Mouse (Mus musculus): Measurements from ENCODE around the gene Ankrd17. TPM values are rescaled to one million over a fixed set of nuclear protein-coding genes. Genes with fewer than 3 reads are reported as not detected.

Gene Ankrd17
- polyA plus RNA-seq (2012; fragmentation: generic; extraction: Trizol), result 14.7 TPM

DNA sequence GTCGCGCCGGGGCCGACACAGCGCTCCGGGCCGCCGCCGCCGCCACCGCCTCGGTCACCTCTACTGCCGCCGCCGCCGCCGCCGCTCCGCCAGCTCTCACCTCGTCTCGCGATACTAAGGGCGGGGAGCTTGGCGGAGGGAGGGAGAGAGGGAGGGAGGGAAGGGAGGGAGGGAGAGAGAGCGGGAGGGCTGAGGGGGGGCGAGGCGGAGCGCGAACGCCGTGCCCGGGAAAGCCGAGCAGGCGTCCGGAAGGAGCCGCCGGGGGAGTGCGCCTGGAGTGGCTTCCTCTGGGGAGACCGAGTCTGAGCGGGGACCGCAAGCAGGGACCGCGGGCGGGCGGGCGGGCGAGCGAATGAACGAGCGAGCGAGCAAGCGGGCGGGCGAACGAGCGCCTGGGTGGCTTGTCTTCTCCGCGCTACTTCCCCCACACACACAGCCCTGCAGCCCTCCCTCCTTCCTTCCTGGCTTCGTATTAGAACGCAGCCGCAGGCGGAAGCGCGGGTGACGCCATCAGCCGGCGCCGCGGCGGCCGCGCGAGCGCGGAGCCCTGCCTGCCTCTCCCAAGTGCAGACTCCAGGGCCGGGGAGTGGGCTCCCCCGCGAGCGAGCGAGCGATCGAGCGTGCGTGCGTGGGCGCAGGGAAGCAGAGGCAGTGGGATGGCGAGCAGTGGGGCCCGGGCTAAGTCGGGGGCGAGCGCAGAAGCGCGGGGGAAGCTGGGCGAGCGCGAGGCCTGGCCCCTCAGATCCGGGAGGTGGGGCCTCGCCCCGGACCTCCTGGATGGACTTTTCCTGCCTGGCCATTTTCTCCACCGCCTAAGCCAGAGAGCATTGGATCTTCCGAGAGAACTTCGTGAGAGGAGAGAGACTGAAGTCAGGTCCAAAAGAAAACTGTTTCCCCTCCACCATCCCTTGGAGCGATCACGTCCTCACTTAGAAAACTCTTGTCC lies at the start of gene Ankrd17:
TSS of gene Ankrd17 (minus strand) at position 457 of the 946 bp plus-strand sequence.
- Histone ChIP-seq H3ac (ENCODE audit: control insufficient read depth, insufficient read length) (peak within 1 kb of the TSS; percentile 98), H3K79me2 (ENCODE audit: control insufficient read depth, insufficient read depth) (peaks cover 54% of the 10 kb centered on the region), H3K36me3 (ENCODE audit: control insufficient read depth, insufficient read depth) (no peaks in the 10 kb centered on the region), H3K4me2 (ENCODE audit: low read depth) (peak within 1 kb of the TSS; percentile 81), H3K4me3 (peak within 1 kb of the TSS; percentile 99), H3K27me3 (ENCODE audit: control insufficient read depth, insufficient read depth, insufficient read length) (no peaks in the 10 kb centered on the region)
- TF ChIP-seq TCF3 (IDR thresholded peaks at IDR 0.05; ENCODE audit: insufficient read length, low read depth) (peak; percentile 22), REST (IDR thresholded peaks at IDR 0.05; ENCODE audit: insufficient read depth, insufficient read length) (no peak), POLR2A (IDR thresholded peaks at IDR 0.05; ENCODE audit: insufficient read length, low read depth) (peak; percentile 87), MYOG (IDR thresholded peaks at IDR 0.05; ENCODE audit: control insufficient read depth in 1 of 3, insufficient read depth in 1 of 3, insufficient read length in 2 of 3, low read depth in 2 of 3) (no peak), POLR2AphosphoS2 (IDR thresholded peaks at IDR 0.05; ENCODE audit: insufficient read length, low read depth) (peak; percentile 59)

GRCm38 (mm10) chr5:90414925-90415295 lies 48.5 kb upstream of the Ankrd17 start:
- no peaks in the 10 kb centered on the region for H3K36me3 ChIP-seq (ENCODE audit: control insufficient read depth, insufficient read depth)
- peaks cover 13% of the 10 kb centered on the region for H3K27me3 ChIP-seq (ENCODE audit: control insufficient read depth, insufficient read depth, insufficient read length)
- H3K4me2 ChIP-seq (ENCODE audit: low read depth), result no peak overlapping the region
- no peak overlapping the region for H3ac ChIP-seq (ENCODE audit: control insufficient read depth, insufficient read length)
- TF ChIP-seq TCF12 (IDR thresholded peaks at IDR 0.05; ENCODE audit: insufficient read depth, poor library complexity, severe bottlenecking) (no peak), POLR2AphosphoS2 (IDR thresholded peaks at IDR 0.05; ENCODE audit: insufficient read length, low read depth) (no peak), SRF (IDR thresholded peaks at IDR 0.05; ENCODE audit: control insufficient read depth, insufficient read length, low read depth) (no peak), MYOG (IDR thresholded peaks at IDR 0.05; ENCODE audit: control insufficient read depth in 1 of 3, insufficient read depth in 1 of 3, insufficient read length in 2 of 3, low read depth in 2 of 3) (no peak), USF1 (IDR thresholded peaks at IDR 0.05; ENCODE audit: low read depth) (no peak), CEBPB (IDR thresholded peaks at IDR 0.05; ENCODE audit: insufficient read depth, poor library complexity, severe bottlenecking) (no peak), E2F4 (IDR thresholded peaks at IDR 0.05; ENCODE audit: insufficient read depth) (no peak), REST (IDR thresholded peaks at IDR 0.05; ENCODE audit: insufficient read depth, insufficient read length) (no peak), POLR2A (IDR thresholded peaks at IDR 0.05; ENCODE audit: insufficient read length, low read depth) (no peak), MAX (IDR thresholded peaks at IDR 0.05; ENCODE audit: low read depth) (no peak), TCF3 (IDR thresholded peaks at IDR 0.05; ENCODE audit: insufficient read length, low read depth) (no peak), MYOD1 (IDR thresholded peaks at IDR 0.05; ENCODE audit: control insufficient read depth in 1 of 3, insufficient read length in 2 of 3, low read depth in 2 of 3) (no peak)
- H3K4me3 ChIP-seq, result no peak overlapping the region
- no peaks in the 10 kb centered on the region for H3K79me2 ChIP-seq (ENCODE audit: control insufficient read depth, insufficient read depth)

DNA sequence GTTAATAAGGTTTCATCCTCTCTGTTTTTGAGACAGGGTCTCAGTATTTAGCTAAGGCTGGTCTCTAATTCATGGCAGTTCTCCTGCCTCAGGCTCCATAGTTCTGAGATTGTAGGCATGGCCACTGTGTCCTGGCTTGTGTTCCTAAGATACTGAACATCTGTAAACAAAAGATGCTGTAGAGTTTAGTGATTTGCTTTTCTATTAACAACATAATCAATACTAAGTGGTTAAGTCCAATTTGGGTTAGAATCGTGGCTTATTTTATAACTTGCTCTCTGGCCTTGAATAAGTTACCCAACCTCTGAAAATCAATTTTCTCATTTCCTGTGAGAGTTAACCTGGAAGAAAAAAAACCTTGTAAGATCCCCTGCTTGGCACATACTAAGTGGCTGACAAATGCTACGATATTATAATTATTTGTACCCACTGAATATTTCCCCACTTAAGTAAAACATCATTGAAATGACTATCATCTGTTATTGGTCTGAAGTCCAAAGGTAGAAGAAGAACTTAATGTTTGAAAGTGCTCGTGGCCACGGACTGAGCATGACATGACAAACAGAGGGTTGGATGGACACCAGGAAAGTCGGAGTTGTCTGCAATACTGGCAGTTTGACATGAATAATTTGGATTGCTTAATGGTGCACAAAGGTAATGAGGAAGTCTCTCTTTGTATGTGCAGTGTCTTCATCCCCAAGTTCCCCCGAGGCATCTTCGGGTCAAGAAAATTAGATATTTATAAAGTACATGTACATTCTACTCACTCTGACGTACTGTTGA lies 48.0 kb upstream of the Ankrd17 start:
- Histone ChIP-seq H3K4me2 (ENCODE audit: low read depth) (no peak overlapping the region), H3K27me3 (ENCODE audit: control insufficient read depth, insufficient read depth, insufficient read length) (peaks cover 13% of the 10 kb centered on the region), H3K36me3 (ENCODE audit: control insufficient read depth, insufficient read depth) (no peaks in the 10 kb centered on the region), H3K4me3 (no peak overlapping the region), H3ac (ENCODE audit: control insufficient read depth, insufficient read length) (no peak overlapping the region), H3K79me2 (ENCODE audit: control insufficient read depth, insufficient read depth) (no peaks in the 10 kb centered on the region)
- TF ChIP-seq E2F4 (IDR thresholded peaks at IDR 0.05; ENCODE audit: insufficient read depth), result no peak

DNA sequence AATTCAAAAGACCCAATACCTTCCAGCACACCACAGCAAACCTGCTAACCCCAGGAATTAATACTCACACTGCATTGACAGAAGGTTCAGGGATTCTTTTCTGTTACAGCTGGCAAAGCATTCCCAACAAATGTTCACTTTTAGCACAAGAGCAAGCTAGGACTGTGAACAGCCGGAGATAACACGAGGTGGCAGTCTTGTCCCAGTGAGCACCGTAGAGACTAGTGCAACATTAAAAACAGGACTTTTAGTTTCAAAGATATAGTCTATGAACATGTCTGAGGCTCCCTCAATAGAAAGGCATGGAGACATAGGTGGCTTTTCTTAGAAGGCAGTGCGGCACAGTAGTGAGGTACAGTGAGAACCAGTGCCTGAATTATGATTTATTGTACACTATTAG lies 38.8 kb upstream of the Ankrd17 start:
- H3ac ChIP-seq (ENCODE audit: control insufficient read depth, insufficient read length), result no peak overlapping the region
- no peak overlapping the region for H3K4me2 ChIP-seq (ENCODE audit: low read depth)
- no peaks in the 10 kb centered on the region for H3K79me2 ChIP-seq (ENCODE audit: control insufficient read depth, insufficient read depth)
- H3K27me3 ChIP-seq (ENCODE audit: control insufficient read depth, insufficient read depth, insufficient read length), result no peaks in the 10 kb centered on the region
- H3K4me3 ChIP-seq, result no peak overlapping the region
- H3K36me3 ChIP-seq (ENCODE audit: control insufficient read depth, insufficient read depth), result no peaks in the 10 kb centered on the region
- TF ChIP-seq TCF3 (IDR thresholded peaks at IDR 0.05; ENCODE audit: insufficient read length, low read depth) (no peak), CEBPB (IDR thresholded peaks at IDR 0.05; ENCODE audit: insufficient read depth, poor library complexity, severe bottlenecking) (no peak)

- H3K79me2 ChIP-seq (ENCODE audit: control insufficient read depth, insufficient read depth), result no peaks in the 10 kb centered on the region
- H3K4me3 ChIP-seq, result no peak overlapping the region
- no peak overlapping the region for H3K4me2 ChIP-seq (ENCODE audit: low read depth)
- no peak overlapping the region for H3ac ChIP-seq (ENCODE audit: control insufficient read depth, insufficient read length)
- peaks cover 4% of the 10 kb centered on the region for H3K27me3 ChIP-seq (ENCODE audit: control insufficient read depth, insufficient read depth, insufficient read length)
- TF ChIP-seq TCF3 (IDR thresholded peaks at IDR 0.05; ENCODE audit: insufficient read length, low read depth), result no peak
- TF ChIP-seq E2F4 (IDR thresholded peaks at IDR 0.05; ENCODE audit: insufficient read depth), result no peak
- TF ChIP-seq SRF (IDR thresholded peaks at IDR 0.05; ENCODE audit: control insufficient read depth, insufficient read length, low read depth), result no peak
- TF ChIP-seq MAX (IDR thresholded peaks at IDR 0.05; ENCODE audit: low read depth), result no peak
- TF ChIP-seq TCF12 (IDR thresholded peaks at IDR 0.05; ENCODE audit: insufficient read depth, poor library complexity, severe bottlenecking), result no peak
- TF ChIP-seq USF1 (IDR thresholded peaks at IDR 0.05; ENCODE audit: low read depth), result no peak
- no peak for TF ChIP-seq MYOG (IDR thresholded peaks at IDR 0.05; ENCODE audit: control insufficient read depth in 1 of 3, insufficient read depth in 1 of 3, insufficient read length in 2 of 3, low read depth in 2 of 3)
- TF ChIP-seq REST (IDR thresholded peaks at IDR 0.05; ENCODE audit: insufficient read depth, insufficient read length), result no peak
- TF ChIP-seq POLR2A (IDR thresholded peaks at IDR 0.05; ENCODE audit: insufficient read length, low read depth), result no peak
- no peak for TF ChIP-seq CEBPB (IDR thresholded peaks at IDR 0.05; ENCODE audit: insufficient read depth, poor library complexity, severe bottlenecking)
- TF ChIP-seq POLR2AphosphoS2 (IDR thresholded peaks at IDR 0.05; ENCODE audit: insufficient read length, low read depth), result no peak
- no peak for TF ChIP-seq MYOD1 (IDR thresholded peaks at IDR 0.05; ENCODE audit: control insufficient read depth in 1 of 3, insufficient read length in 2 of 3, low read depth in 2 of 3)
- H3K36me3 ChIP-seq (ENCODE audit: control insufficient read depth, insufficient read depth), result no peaks in the 10 kb centered on the region
Measured at GRCm38 (mm10) chr5:90396817-90397216, 30.4 kb upstream of the Ankrd17 start.

All from myocyte (in vitro differentiated cells).